Mouse (Mus musculus) liver, postnatal 0 days (tissue): ENCODE measurements around the gene Msrb3.

Experiments used
- CTCF ChIP-seq: sonication (generic); IDR thresholded peaks from 2 replicates; pipeline ENCODE4 v1.5.1; 2016; ENCODE audit warnings: antibody characterized with exemption, low read depth
- EP300 ChIP-seq: IDR thresholded peaks from 2 replicates; pipeline ENCODE4 v1.6.1; 2016; ENCODE audit warnings: antibody characterized with exemption, low read depth, mild to moderate bottlenecking

GRCm38 (mm10) chr10:120808167-120808566 lies 90.7 kb downstream of the Msrb3 start:
- TF ChIP-seq EP300 (no peak), CTCF (no peak)
